ENCODE assay signal across 17 mouse cellular contexts in the genomic region with DNA sequence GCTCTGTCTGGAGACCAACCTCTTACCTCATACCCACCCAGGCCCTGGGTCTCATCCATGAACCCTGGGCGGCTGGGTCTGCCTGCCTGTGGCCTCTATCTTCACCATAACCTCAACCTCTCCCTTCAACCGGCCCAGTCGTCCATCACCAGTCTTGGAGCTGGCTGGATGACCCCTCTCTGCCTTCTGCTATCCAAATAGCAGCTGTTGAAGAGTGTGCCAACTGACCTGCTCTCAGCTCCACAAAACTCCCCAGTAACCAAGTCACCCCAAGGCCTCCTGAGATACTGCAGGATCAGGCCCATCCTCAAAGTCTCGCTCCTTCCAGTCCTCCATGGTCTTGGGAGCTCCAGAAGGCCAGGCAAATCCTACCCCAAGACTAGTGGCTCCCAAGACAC. TPM values are rescaled to one million over a fixed set of nuclear protein-coding genes. Genes with fewer than 3 reads are reported as not detected.
DNase-seq lines count a peak whose midpoint lies in the region; ATAC-seq and TF ChIP-seq lines count a peak whose summit lies in the region.
"Had no signal": no experiment of that assay in that cellular context is flagged by ENCODE, and none has a peak within 500 bp of the region (broad histone marks: within the 10 kb centered on the region; RNA-seq: fewer than 3 reads in every experiment).

No protein-coding gene starts in this region.

- H3K9ac ChIP-seq in heart, embryonic 13.5 days: peak overlapping the region; percentile 30; the same call in 1 of the 2 replicates
- no peak overlapping the region for H3K9ac ChIP-seq in heart, adult 2 months (ENCODE audit: low read depth, low read length)
- H3K9ac ChIP-seq in lung, embryonic 16.5 days (ENCODE audit: low read length): 0 out of 2 replicates have a peak overlapping the region, but pooled peaks have one; percentile 11
- H3K9ac ChIP-seq in embryonic facial prominence, embryonic 14.5 days (ENCODE audit: low read depth, low read length): no peak overlapping the region
- no peak overlapping the region for H3K9ac ChIP-seq in stomach, embryonic 14.5 days (replicated peaks; ENCODE audit: low read depth, low read length)
- H3K9ac ChIP-seq: liver, embryonic 13.5 days had no signal

- H3K27me3 ChIP-seq in heart, embryonic 13.5 days (replicated peaks): no peaks in the 10 kb centered on the region
- H3K27me3 ChIP-seq in heart, adult 2 months (ENCODE audit: control insufficient read depth, insufficient read depth, low read length): no peaks in the 10 kb centered on the region
- H3K27me3 ChIP-seq in lung, embryonic 16.5 days (ENCODE audit: control insufficient read depth, insufficient read depth, low read depth, low read length): no peaks in the 10 kb centered on the region
- no peaks in the 10 kb centered on the region for H3K27me3 ChIP-seq in embryonic facial prominence, embryonic 14.5 days (replicated peaks; ENCODE audit: control insufficient read depth, insufficient read depth, low read length)
- H3K27me3 ChIP-seq in stomach, embryonic 14.5 days (ENCODE audit: control insufficient read depth, insufficient read depth, low read length): no peaks in the 10 kb centered on the region
- H3K27me3 ChIP-seq: liver, embryonic 13.5 days had no signal

- intact Hi-C loops in heart, adult 2 months (cut with DNase I): no loop called here

- H3K9me3 ChIP-seq in heart, embryonic 13.5 days: no peaks in the 10 kb centered on the region
- H3K9me3 ChIP-seq in lung, embryonic 16.5 days (ENCODE audit: control insufficient read depth, low read length): no peaks in the 10 kb centered on the region
- H3K9me3 ChIP-seq in embryonic facial prominence, embryonic 14.5 days (ENCODE audit: control insufficient read depth, low read length): no peaks in the 10 kb centered on the region
- no peaks in the 10 kb centered on the region for H3K9me3 ChIP-seq in stomach, embryonic 14.5 days (ENCODE audit: control insufficient read depth, low read depth, low read length)
- H3K9me3 ChIP-seq: limb, embryonic 10.5 days; liver, embryonic 13.5 days had no signal

- TF ChIP-seq CTCF in heart, adult 2 months (IDR thresholded peaks at IDR 0.05): no peak

- no peak for ATAC-seq in heart, embryonic 13.5 days (ENCODE audit: extremely low read depth, insufficient number of reproducible peaks, low FRiP score, low TSS enrichment)
- no peak for ATAC-seq in lung, embryonic 16.5 days (ENCODE audit: low read depth)
- ATAC-seq in embryonic facial prominence, embryonic 14.5 days (ENCODE audit: low read depth): no peak
- ATAC-seq in stomach, embryonic 14.5 days (ENCODE audit: insufficient number of reproducible peaks, insufficient read depth, low FRiP score, low read depth): peak; percentile 7; the same call in 1 of the 2 replicates
- ATAC-seq in inflammation-experienced regulatory T-cells, adult 6 months: no peak

- H3K36me3 ChIP-seq in heart, embryonic 13.5 days: no peaks in the 10 kb centered on the region
- no peaks in the 10 kb centered on the region for H3K36me3 ChIP-seq in heart, adult 2 months (ENCODE audit: control insufficient read depth, insufficient read depth, low read length)
- H3K36me3 ChIP-seq in lung, embryonic 16.5 days (ENCODE audit: control insufficient read depth, insufficient read depth, low read length): no peaks in the 10 kb centered on the region
- no peaks in the 10 kb centered on the region for H3K36me3 ChIP-seq in embryonic facial prominence, embryonic 14.5 days (ENCODE audit: control insufficient read depth, insufficient read depth, low read length)
- H3K36me3 ChIP-seq in stomach, embryonic 14.5 days (ENCODE audit: control insufficient read depth, insufficient read depth, low read length): no peaks in the 10 kb centered on the region
- H3K36me3 ChIP-seq: limb, embryonic 10.5 days; liver, embryonic 13.5 days had no signal

- DNase-seq in heart, adult 2 months: no peak
- no peak for DNase-seq in lung, postnatal 4 days
- no peak for DNase-seq in embryonic facial prominence, embryonic 14.5 days (ENCODE audit: low spot score)
- DNase-seq: adrenal gland, postnatal 10 days; cerebellum, adult 9-11 months; embryo, embryonic 11 days; gastrocnemius, postnatal 36 days; kidney, adult 11 months; layer of hippocampus, postnatal 36 days; liver, embryonic 13.5 days; right cerebral cortex, postnatal 4 days had no signal

- no peak for TF ChIP-seq EP300 in heart, adult 2 months (IDR thresholded peaks at IDR 0.05; ENCODE audit: insufficient read depth, low read depth, low read length)

- no peak overlapping the region for H3K4me3 ChIP-seq in heart, embryonic 13.5 days
- H3K4me3 ChIP-seq in heart, adult 2 months: no peak overlapping the region
- no peak overlapping the region for H3K4me3 ChIP-seq in lung, embryonic 16.5 days (ENCODE audit: low read length)
- H3K4me3 ChIP-seq in embryonic facial prominence, embryonic 14.5 days (ENCODE audit: low read depth, low read length): no peak overlapping the region
- no peak overlapping the region for H3K4me3 ChIP-seq in stomach, embryonic 14.5 days (ENCODE audit: low read depth, low read length)
- H3K4me3 ChIP-seq: limb, embryonic 10.5 days; liver, embryonic 13.5 days had no signal

- WGBS in heart, embryonic 13.5 days: 66% methylated on average over 4 of the region's 4 CpGs
- WGBS in heart, adult 2 months: 81% methylated on average over 4 of the region's 4 CpGs
- WGBS in lung, embryonic 16.5 days: 44% methylated on average over 4 of the region's 4 CpGs
- WGBS in embryonic facial prominence, embryonic 14.5 days: 59% methylated on average over 4 of the region's 4 CpGs
- 43% methylated on average over 4 of the region's 4 CpGs for WGBS in stomach, embryonic 14.5 days

- peaks cover 99% of the 10 kb centered on the region for H3K4me1 ChIP-seq in heart, embryonic 13.5 days
- peaks cover 43% of the 10 kb centered on the region for H3K4me1 ChIP-seq in heart, adult 2 months (ENCODE audit: control insufficient read depth, insufficient read depth, low read length)
- peaks cover 92% of the 10 kb centered on the region for H3K4me1 ChIP-seq in lung, embryonic 16.5 days (replicated peaks; ENCODE audit: control insufficient read depth, insufficient read depth, low read length)
- H3K4me1 ChIP-seq in embryonic facial prominence, embryonic 14.5 days (ENCODE audit: control insufficient read depth, insufficient read depth, low read length): peaks cover 91% of the 10 kb centered on the region
- H3K4me1 ChIP-seq in stomach, embryonic 14.5 days (ENCODE audit: control insufficient read depth, insufficient read depth, low read length): peaks cover 88% of the 10 kb centered on the region
- H3K4me1 ChIP-seq: liver, embryonic 13.5 days had no signal

- H3K79me2 ChIP-seq in heart, adult 2 months (replicated peaks; ENCODE audit: control insufficient read depth, insufficient read depth, low read length): peaks cover 5% of the 10 kb centered on the region

- H3K4me2 ChIP-seq in heart, embryonic 13.5 days: no peak overlapping the region
- no peak overlapping the region for H3K4me2 ChIP-seq in lung, embryonic 16.5 days (ENCODE audit: low read depth, low read length)
- H3K4me2 ChIP-seq in embryonic facial prominence, embryonic 14.5 days (ENCODE audit: low read depth, low read length): no peak overlapping the region
- H3K4me2 ChIP-seq in stomach, embryonic 14.5 days (replicated peaks; ENCODE audit: low read depth, low read length): no peak overlapping the region
- H3K4me2 ChIP-seq: liver, embryonic 13.5 days had no signal

- H3K27ac ChIP-seq in heart, embryonic 13.5 days (replicated peaks): peak overlapping the region; percentile 73
- no peak overlapping the region for H3K27ac ChIP-seq in heart, adult 2 months
- H3K27ac ChIP-seq in lung, embryonic 16.5 days (ENCODE audit: low read length): peak overlapping the region; percentile 72
- H3K27ac ChIP-seq in embryonic facial prominence, embryonic 14.5 days (replicated peaks; ENCODE audit: low read depth, low read length): 0 out of 2 replicates have a peak overlapping the region, but pooled peaks have one; percentile 13
- peak overlapping the region; percentile 83; the same call in 1 of the 2 replicates for H3K27ac ChIP-seq in stomach, embryonic 14.5 days (ENCODE audit: low read length)
- H3K27ac ChIP-seq: liver, embryonic 13.5 days; macrophage had no signal

- no peak for TF ChIP-seq POLR2A in heart, adult 2 months (IDR thresholded peaks at IDR 0.05; ENCODE audit: insufficient read depth, low read depth, low read length)

RNA-seq across cellular contexts. Expression of gene Pmepa1, which starts 19.8 kb away (rescaled TPM):
- 3.4 TPM in 2 replicates for polyA plus RNA-seq in heart, embryonic 13.5 days (2015; fragmentation: Nextera tagmentation; extraction: Ambion mirVana)
- 10 to 100 TPM; 28.4 to 31.4 TPM for total RNA-seq in heart, adult 2 months (2021)
- 37.4 and 41.7 TPM in 2 replicates for polyA plus RNA-seq in heart, adult 2 months (2012; rRNA removed)
- 7.0 and 7.5 TPM in 2 replicates for polyA plus RNA-seq in lung, embryonic 16.5 days (2015; fragmentation: Nextera tagmentation; extraction: Ambion mirVana)
- 10.1 and 11.0 TPM in 2 replicates for polyA plus RNA-seq in embryonic facial prominence, embryonic 14.5 days (2014; fragmentation: Nextera tagmentation; extraction: Ambion mirVana)
- 13.3 and 14.8 TPM in 2 replicates for polyA plus RNA-seq in stomach, embryonic 14.5 days (2014; fragmentation: Nextera tagmentation; extraction: Ambion mirVana)
- polyA plus RNA-seq in inflammation-experienced regulatory T-cells, adult 6 months (2017; shearing (Covaris generic)): 10 to 100 TPM in 2 of 3 experiments, 1 to 10 TPM in 1; 4.5 to 16.3 (median 12.8) TPM

RNA-seq across cellular contexts. Expression of gene Zbp1, which starts 37.8 kb away (rescaled TPM):
- polyA plus RNA-seq in heart, embryonic 13.5 days (2015; fragmentation: Nextera tagmentation; extraction: Ambion mirVana): 0.33 and 0.57 TPM in 2 replicates
- under 1 TPM; 0.47 to 0.91 TPM for total RNA-seq in heart, adult 2 months (2021)
- polyA plus RNA-seq in heart, adult 2 months (2012; rRNA removed): 1.2 and 1.8 TPM in 2 replicates
- polyA plus RNA-seq in lung, embryonic 16.5 days (2015; fragmentation: Nextera tagmentation; extraction: Ambion mirVana): 0.55 and 1.8 TPM in 2 replicates
- polyA plus RNA-seq in embryonic facial prominence, embryonic 14.5 days (2014; fragmentation: Nextera tagmentation; extraction: Ambion mirVana): 0.54 and 1.4 TPM in 2 replicates
- polyA plus RNA-seq in stomach, embryonic 14.5 days (2014; fragmentation: Nextera tagmentation; extraction: Ambion mirVana): 0.91 TPM in 1 of 2 replicates, not detected in the other
- 100 to 1,000 TPM in 2 of 3 experiments, 10 to 100 TPM in 1; 72.5 to 144 (median 103) TPM for polyA plus RNA-seq in inflammation-experienced regulatory T-cells, adult 6 months (2017; shearing (Covaris generic))
- polyA plus RNA-seq: limb, embryonic 10.5 days had no signal

Comparison
In these comparisons a context has a peak if more than half of its experiments do, and no peak if none do; other contexts are left out.
1. H3K9ac ChIP-seq: peak in heart, embryonic 13.5 days (single experiment) and lung, embryonic 16.5 days (single experiment); none in heart, adult 2 months (single experiment), embryonic facial prominence, embryonic 14.5 days (single experiment) and stomach, embryonic 14.5 days (single experiment).
2. RNA of gene Zbp1, which starts 37.8 kb away (polyA plus RNA-seq): 72.5 to 144 TPM in inflammation-experienced regulatory T-cells, adult 6 months; 1.2 to 1.8 TPM in heart, adult 2 months, 0.91 TPM in stomach, embryonic 14.5 days, 0.33 to 0.57 TPM in heart, embryonic 13.5 days, 0.55 to 1.8 TPM in lung, embryonic 16.5 days and 0.54 to 1.4 TPM in embryonic facial prominence, embryonic 14.5 days; every median in the first group is over 10 times any median in the second.